Mouse (Mus musculus): ENCODE measurements around the gene Saysd1. TPM values are rescaled to one million over a fixed set of nuclear protein-coding genes. Genes with fewer than 3 reads are reported as not detected.

Saysd1 gene
- total and polyA plus RNA-seq, 3 experiments, result 3.2 to 4.4 TPM; not detected in 1

DNA sequence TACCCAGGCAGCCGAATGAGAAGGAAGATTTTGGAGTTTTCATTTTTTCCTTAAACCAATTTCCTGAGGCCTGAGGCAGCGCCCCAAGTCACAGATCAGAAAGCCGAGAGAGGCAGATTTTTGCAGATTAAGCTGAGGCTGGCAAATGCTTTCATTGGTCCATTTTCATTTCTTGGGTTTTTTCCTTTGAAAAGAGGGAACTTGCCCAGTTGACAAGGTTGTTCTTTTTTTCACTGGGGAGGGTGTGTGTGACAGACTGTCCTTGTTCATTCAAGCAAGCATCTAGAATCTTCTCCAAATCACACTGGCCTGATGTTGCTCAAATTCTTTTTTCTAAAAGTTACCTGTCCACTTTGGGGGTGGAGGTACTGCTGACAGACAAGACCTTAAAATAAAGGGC is 40.7 kb upstream of the Saysd1 start:
- Histone ChIP-seq H3K79me2 (ENCODE audit: control insufficient read depth, insufficient read depth, low read length, poor library complexity) (peaks cover 26% of the 10 kb centered on the region), H3K9ac (ENCODE audit: control insufficient read depth, low read depth, low read length, poor library complexity, severe bottlenecking) (no peak overlapping the region), H3K4me1 (ENCODE audit: control insufficient read depth in 1 of 2, insufficient read depth in 2 of 2, low read length in 2 of 2) (peaks cover 2 to 23% of the 10 kb centered on the region in 2 experiments; a peak in 3 of 4 replicates), H3K4me3 (ENCODE audit: control insufficient read depth in 1 of 2, insufficient read depth in 1 of 2, low read depth in 2 of 2, low read length in 2 of 2) (peak overlapping the region; percentile 21 to 84; a peak in 3 of 4 replicates), H3K27ac (ENCODE audit: control insufficient read depth, low read depth, low read length) (peak overlapping the region; percentile 13), H3K9me3 (replicated peaks; ENCODE audit: insufficient read depth, low read length) (no peaks in the 10 kb centered on the region), H3K27me3 (ENCODE audit: control insufficient read depth in 1 of 2, insufficient read depth in 2 of 2, low read length in 2 of 2) (no peaks in the 10 kb centered on the region), H3K36me3 (ENCODE audit: control insufficient read depth in 1 of 2, insufficient read depth in 2 of 2, low read length in 2 of 2) (peaks cover 0 to 21% of the 10 kb centered on the region in 2 experiments; a peak in 2 of 4 replicates)
- peak; percentile 60 for TF ChIP-seq RCOR1 (IDR thresholded peaks at IDR 0.05; ENCODE audit: low read depth, low read length)
- no peak for TF ChIP-seq GABPA (IDR thresholded peaks at IDR 0.05; ENCODE audit: low read depth, low read length)
- peak; percentile 74 for TF ChIP-seq ZNF384 (IDR thresholded peaks at IDR 0.05; ENCODE audit: low read depth, low read length)
- peak; percentile 42 for TF ChIP-seq SIN3A (IDR thresholded peaks at IDR 0.05; ENCODE audit: low read length)
- TF ChIP-seq TAL1 (IDR thresholded peaks at IDR 0.05; ENCODE audit: low read length), result no peak
- TF ChIP-seq SMC3 (IDR thresholded peaks at IDR 0.05; ENCODE audit: low read depth, low read length), result no peak
- 0 out of 2 replicates have a peak, but pooled peaks have one; percentile 21 for TF ChIP-seq ETS1 (IDR thresholded peaks at IDR 0.05; ENCODE audit: low read depth, low read length)
- peak; percentile 19; the same call in 1 of the 2 replicates for TF ChIP-seq GATA1 (IDR thresholded peaks at IDR 0.05; ENCODE audit: low read depth, low read length)
- peak; percentile 65 for TF ChIP-seq TBP (IDR thresholded peaks at IDR 0.05; ENCODE audit: low read depth, low read length)
- DNase-seq (ENCODE audit: low read depth, low spot score), result peak; percentile 82

DNA sequence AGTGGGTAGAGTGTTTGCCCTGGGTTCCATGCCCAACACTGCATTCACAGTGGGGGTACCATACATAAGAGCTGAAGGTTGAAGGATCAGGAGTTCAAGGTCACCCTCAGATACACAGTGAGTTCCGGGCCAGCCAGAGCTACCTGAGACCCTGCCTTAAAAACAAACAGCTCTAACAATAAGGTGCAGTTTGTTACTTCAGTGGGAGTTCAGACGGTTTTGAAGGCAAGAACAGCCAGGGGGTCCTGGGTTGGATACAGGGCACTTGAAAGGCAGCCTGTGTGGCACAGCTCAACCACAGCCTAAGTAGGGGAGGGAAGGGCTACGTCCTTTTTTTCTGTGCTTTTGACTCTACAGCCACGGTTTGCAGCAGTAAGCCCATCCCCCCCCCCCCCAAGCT is 40.3 kb upstream of the Saysd1 start:
- H3K79me2 ChIP-seq (ENCODE audit: control insufficient read depth, insufficient read depth, low read length, poor library complexity), result peaks cover 26% of the 10 kb centered on the region
- H3K4me1 ChIP-seq (ENCODE audit: control insufficient read depth in 1 of 2, insufficient read depth in 2 of 2, low read length in 2 of 2), result peaks cover 2 to 23% of the 10 kb centered on the region in 2 experiments; a peak in 3 of 4 replicates
- no peaks in the 10 kb centered on the region for H3K27me3 ChIP-seq (ENCODE audit: control insufficient read depth in 1 of 2, insufficient read depth in 2 of 2, low read length in 2 of 2)
- no peaks in the 10 kb centered on the region for H3K9me3 ChIP-seq (replicated peaks; ENCODE audit: insufficient read depth, low read length)
- no peak for TF ChIP-seq NELFE (IDR thresholded peaks at IDR 0.05; ENCODE audit: low read depth, low read length)
- TF ChIP-seq CHD2 (IDR thresholded peaks at IDR 0.05; ENCODE audit: low read length), result no peak
- TF ChIP-seq HCFC1 (IDR thresholded peaks at IDR 0.05; ENCODE audit: low read depth, low read length), result no peak
- no peak for TF ChIP-seq USF2 (IDR thresholded peaks at IDR 0.05; ENCODE audit: borderline replicate concordance in 1 of 2, insufficient read depth in 1 of 2, low read depth in 1 of 2, low read length in 2 of 2)
- no peak for TF ChIP-seq ZKSCAN1 (IDR thresholded peaks at IDR 0.05; ENCODE audit: low read depth, low read length)
- TF ChIP-seq POLR2AphosphoS2 (IDR thresholded peaks at IDR 0.05; ENCODE audit: low read length), result no peak
- DNase-seq (ENCODE audit: low read depth, low spot score), result peak; percentile 17
- peaks cover 0 to 21% of the 10 kb centered on the region in 2 experiments; a peak in 2 of 4 replicates for H3K36me3 ChIP-seq (ENCODE audit: control insufficient read depth in 1 of 2, insufficient read depth in 2 of 2, low read length in 2 of 2)
- peak overlapping the region in 1 of 2 experiments; percentile 84; a peak in 1 of 4 replicates for H3K4me3 ChIP-seq (ENCODE audit: control insufficient read depth in 1 of 2, insufficient read depth in 1 of 2, low read depth in 2 of 2, low read length in 2 of 2)
- no peak overlapping the region for H3K9ac ChIP-seq (ENCODE audit: control insufficient read depth, low read depth, low read length, poor library complexity, severe bottlenecking)
- H3K27ac ChIP-seq (ENCODE audit: control insufficient read depth, low read depth, low read length), result peak overlapping the region; percentile 8; the same call in 1 of the 2 replicates

Data from MEL (cell line).